Mouse (Mus musculus): Measurements from ENCODE around the gene Rps21.

DNA sequence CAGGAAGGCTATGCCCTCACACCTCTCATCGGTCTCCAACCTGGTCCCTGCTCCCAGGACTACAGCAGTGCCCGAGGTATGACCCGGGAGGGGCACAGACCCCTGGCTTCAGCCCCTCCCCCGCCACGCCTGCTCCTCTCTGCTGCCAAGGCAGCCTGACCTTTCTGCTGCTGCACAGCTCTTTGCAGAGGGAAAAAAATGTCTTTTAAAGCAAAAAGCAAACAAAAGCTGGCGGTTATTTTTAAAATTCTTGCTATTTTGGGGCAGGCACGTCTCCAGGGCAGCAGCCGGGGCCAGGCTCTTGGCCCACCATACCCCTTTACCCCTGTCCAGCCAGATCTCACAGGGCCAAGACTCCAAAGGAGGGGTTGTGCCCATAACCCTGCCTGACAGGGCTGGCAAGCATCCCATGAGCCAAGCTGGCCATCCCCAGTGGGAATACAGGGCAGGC lies 42.1 kb upstream of the Rps21 start:
- TF ChIP-seq POLR2A (IDR thresholded peaks at IDR 0.05; ENCODE audit: control insufficient read depth, extremely low read depth, insufficient read depth, low read length, poor library complexity) (no peak), CTCF (IDR thresholded peaks at IDR 0.05; ENCODE audit: borderline replicate concordance, control insufficient read depth, extremely low read depth, insufficient read depth, low read length, poor library complexity) (no peak)
